Mouse (Mus musculus) myocyte (in vitro differentiated cells): Measurements from ENCODE around the gene 1700123O20Rik.

Experiments
- CEBPB ChIP-seq: IDR thresholded peaks from 2 replicates; pipeline ENCODE4 v1.6.1; 2011; ENCODE audit warnings: mild to moderate bottlenecking, moderate library complexity; ENCODE audit not compliant: poor library complexity, insufficient read depth, severe bottlenecking
- MAX ChIP-seq: IDR thresholded peaks from one replicate; pipeline ENCODE4 v1.6.1; 2011; ENCODE audit warnings: low read depth, mild to moderate bottlenecking, control low read depth
- MYOD1 ChIP-seq, 3 experiments: IDR thresholded peaks; one replicate each; pipeline ENCODE4 v1.6.1; 2011; ENCODE audit warnings: control low read depth in 2 of 3, low read depth in 2 of 3, mild to moderate bottlenecking in 2 of 3, moderate library complexity in 1 of 3; ENCODE audit not compliant: insufficient read length in 2 of 3, control insufficient read depth in 1 of 3
- MYOG ChIP-seq, 3 experiments: IDR thresholded peaks; one replicate each; pipeline ENCODE4 v1.6.1; 2011; ENCODE audit warnings: control low read depth in 2 of 3, low read depth in 2 of 3, mild to moderate bottlenecking in 2 of 3; ENCODE audit not compliant: insufficient read length in 2 of 3, control insufficient read depth in 1 of 3, insufficient read depth in 1 of 3
- POLR2A ChIP-seq: IDR thresholded peaks from one replicate; pipeline ENCODE4 v1.6.1; 2011; ENCODE audit warnings: low read depth, mild to moderate bottlenecking, control low read depth, moderate library complexity; ENCODE audit not compliant: insufficient read length
- TCF12 ChIP-seq: IDR thresholded peaks from one replicate; pipeline ENCODE4 v1.6.1; 2011; ENCODE audit warnings: mild to moderate bottlenecking, control low read depth; ENCODE audit not compliant: poor library complexity, insufficient read depth, severe bottlenecking
- USF1 ChIP-seq: IDR thresholded peaks from one replicate; pipeline ENCODE4 v1.6.1; 2011; ENCODE audit warnings: low read depth, mild to moderate bottlenecking, control low read depth, moderate library complexity

DNA sequence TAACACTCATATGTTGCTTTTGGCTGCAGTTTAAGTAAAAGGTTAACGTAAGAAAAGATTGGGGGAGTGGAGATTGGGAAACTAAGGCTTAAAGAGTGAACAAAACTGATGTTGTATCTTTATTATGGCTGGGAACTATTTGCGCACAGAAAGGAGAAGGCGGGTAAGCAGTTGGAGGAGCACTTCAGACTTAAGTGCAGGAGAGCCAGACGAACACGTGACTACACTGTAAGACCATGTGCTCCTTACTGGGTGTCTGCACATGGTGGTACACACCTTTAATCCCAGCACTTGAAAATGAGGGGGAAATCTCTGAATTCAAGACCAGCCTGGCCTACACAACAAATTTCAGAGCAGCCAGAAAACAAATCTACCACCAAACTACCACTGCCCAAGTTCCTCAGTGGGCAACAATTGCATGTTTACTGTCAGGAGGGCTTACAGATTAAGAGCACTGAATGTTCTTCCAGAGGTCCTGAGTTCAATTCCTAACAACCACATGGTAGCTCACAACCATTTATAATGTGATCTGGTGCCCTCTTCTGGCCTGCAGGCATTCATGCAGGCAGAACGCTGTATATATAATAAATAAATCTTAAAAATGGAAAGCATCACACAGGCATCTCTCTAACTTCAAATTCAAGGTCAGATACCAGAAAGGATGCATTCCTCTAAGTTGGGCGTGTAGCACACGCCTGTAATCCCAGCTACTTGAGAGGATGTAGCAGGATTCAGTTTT is 38.9 kb upstream of the 1700123O20Rik start:
- no peak for TF ChIP-seq MAX
- no peak for TF ChIP-seq MYOG (IDR thresholded peaks at IDR 0.05; ENCODE audit: control insufficient read depth in 1 of 3, insufficient read depth in 1 of 3, insufficient read length in 2 of 3, low read depth in 2 of 3)
- no peak for TF ChIP-seq POLR2A
- no peak for TF ChIP-seq MYOD1 (IDR thresholded peaks at IDR 0.05; ENCODE audit: control insufficient read depth in 1 of 3, insufficient read length in 2 of 3, low read depth in 2 of 3)
- TF ChIP-seq USF1 = no peak
- TF ChIP-seq CEBPB = no peak
- no peak for TF ChIP-seq TCF12
